Mouse (Mus musculus): ENCODE measurements around the gene Csrnp1.

GRCm38 (mm10) chr9:119973281-119973680, 11.2 kb downstream of the Csrnp1 start:
- TF ChIP-seq GATA1 (IDR thresholded peaks at IDR 0.05; ENCODE audit: low read length) (no peak), TAL1 (IDR thresholded peaks at IDR 0.05; ENCODE audit: low read length) (no peak)

Measured in erythroblast, embryonic 14.5 days (primary cell).